Comparison of ENCODE assay signal across 9 mouse cellular contexts in the genomic region with DNA sequence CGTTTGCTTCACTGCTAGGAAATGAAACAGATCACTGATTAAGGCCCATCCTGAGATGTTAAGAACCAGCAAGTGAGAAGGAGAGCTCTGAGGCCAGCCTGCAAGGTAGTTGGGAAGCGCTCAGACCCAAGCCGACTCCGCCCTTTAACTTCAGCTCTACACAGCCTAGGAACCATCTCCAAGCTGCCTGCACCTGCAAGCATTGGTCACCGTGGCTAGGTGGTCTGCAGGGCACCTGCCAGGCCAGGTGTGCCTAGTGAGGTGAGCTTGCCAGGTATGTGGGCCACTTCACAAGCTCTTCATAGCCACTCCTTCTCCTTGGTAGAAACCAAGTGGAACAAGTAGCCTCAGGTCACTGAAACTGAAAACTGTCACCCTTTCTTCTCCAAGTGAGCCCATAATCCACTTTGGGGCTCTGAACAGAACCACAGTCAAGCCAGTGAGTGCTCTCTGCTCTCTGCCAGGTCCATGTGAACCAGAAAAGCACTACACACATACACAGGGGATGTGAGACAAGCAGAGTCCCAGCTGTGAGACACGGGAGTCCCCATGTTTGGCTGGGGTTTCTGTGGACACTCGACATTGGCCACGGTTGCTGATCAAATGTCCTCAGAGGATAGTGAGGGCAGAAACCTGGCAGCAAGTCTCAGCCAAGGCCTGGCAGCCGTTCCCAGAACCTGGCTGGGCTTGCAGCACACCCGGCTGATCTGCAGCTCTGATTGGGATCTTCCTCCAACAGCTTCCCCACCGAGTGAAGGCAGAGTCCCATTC. TPM values are rescaled to one million over a fixed set of nuclear protein-coding genes. Genes with fewer than 3 reads are reported as not detected.
A peak's percentile ranks its signal among the peaks of the same experiment; 100 is the strongest.
DNase-seq lines count a peak whose midpoint lies in the region; ATAC-seq lines count a peak whose summit lies in the region.
"Had no signal": no experiment of that assay in that cellular context is flagged by ENCODE, and none has a peak within 500 bp of the region (broad histone marks: within the 10 kb centered on the region; RNA-seq: fewer than 3 reads in every experiment).

No protein-coding gene starts in this region.

- no peak for ATAC-seq in erythroid progenitor cell, adult 5-6 weeks (replicated peaks; ENCODE audit: low FRiP score, poor library complexity, severe bottlenecking)
- ATAC-seq: midbrain, embryonic 16.5 days had no signal

- DNase-seq in adrenal gland, adult (ENCODE audit: inconsistent age in 2 of 2, low spot score in 1 of 2), result peak; percentile 10 to 49
- no peak for DNase-seq in adrenal gland, adult 8-10 months
- DNase-seq in urinary bladder, postnatal 36 days (ENCODE audit: low spot score in 2 of 2), result peak; percentile 27 to 53
- DNase-seq in urinary bladder, postnatal 4 days (ENCODE audit: low spot score in 2 of 2), result no peak
- peak; percentile 59 to 78 for DNase-seq in lung, adult 18-20 months
- DNase-seq in Muller cell, postnatal 12 days (ENCODE audit: inconsistent ontology term), result no peak
- DNase-seq in layer of hippocampus, adult 8-10 months (ENCODE audit: low spot score in 2 of 2), result no peak

RNA-seq across cellular contexts. Expression of gene Smoc2, which starts 34.9 kb away (rescaled TPM):
- total RNA-seq in adrenal gland, adult 8-10 months (2022), result 10 to 100 TPM; 29.1 to 46.6 (median 31.3) TPM
- not detected in 2 replicates for total RNA-seq in erythroid progenitor cell, adult 5-6 weeks (2015; ENCODE audit: low replicate concordance)
- total RNA-seq in erythroid progenitor cell, adult 5-6 weeks (2017; ENCODE audit: low replicate concordance), result 0.39 TPM in 1 of 2 replicates, not detected in the other
- total RNA-seq in layer of hippocampus, adult 8-10 months (2022), result 10 to 100 TPM; 21.5 to 34.3 (median 27.0) TPM

RNA-seq across cellular contexts. Expression of gene Dact2, which starts 40.3 kb away (rescaled TPM):
- 1 to 10 TPM in 2 of 4 experiments, under 1 TPM in 2; 0.59 to 1.4 (median 1.1) TPM for total RNA-seq in adrenal gland, adult 8-10 months (2022)
- total RNA-seq in erythroid progenitor cell, adult 5-6 weeks (2015; ENCODE audit: low replicate concordance), result not detected in 2 replicates
- total RNA-seq in erythroid progenitor cell, adult 5-6 weeks (2017; ENCODE audit: low replicate concordance), result not detected in 2 replicates
- 10 to 100 TPM; 22.7 to 26.5 (median 24.3) TPM for total RNA-seq in layer of hippocampus, adult 8-10 months (2022)

Comparison
In these comparisons a context has a peak if more than half of its experiments do, and no peak if none do; other contexts are left out.
1. DNase-seq: peak in adrenal gland, adult (2 of 2), urinary bladder, postnatal 36 days (2 of 2) and lung, adult 18-20 months (2 of 2); none in adrenal gland, adult 8-10 months (single experiment), urinary bladder, postnatal 4 days (0 of 2), Muller cell, postnatal 12 days (single experiment) and layer of hippocampus, adult 8-10 months (0 of 2).
2. RNA of gene Smoc2, which starts 34.9 kb away (total RNA-seq): 29.1 to 46.6 TPM in adrenal gland, adult 8-10 months and 21.5 to 34.3 TPM in layer of hippocampus, adult 8-10 months; 0.39 TPM in erythroid progenitor cell, adult 5-6 weeks; every median in the first group is over 10 times any median in the second.
3. RNA of gene Dact2, which starts 40.3 kb away (total RNA-seq): 22.7 to 26.5 TPM in layer of hippocampus, adult 8-10 months; 0.59 to 1.4 TPM in adrenal gland, adult 8-10 months and not detected in erythroid progenitor cell, adult 5-6 weeks; every median in the first group is over 4 times any median in the second.